Mouse (Mus musculus): Measurements from ENCODE around the gene Nrk.

DNA sequence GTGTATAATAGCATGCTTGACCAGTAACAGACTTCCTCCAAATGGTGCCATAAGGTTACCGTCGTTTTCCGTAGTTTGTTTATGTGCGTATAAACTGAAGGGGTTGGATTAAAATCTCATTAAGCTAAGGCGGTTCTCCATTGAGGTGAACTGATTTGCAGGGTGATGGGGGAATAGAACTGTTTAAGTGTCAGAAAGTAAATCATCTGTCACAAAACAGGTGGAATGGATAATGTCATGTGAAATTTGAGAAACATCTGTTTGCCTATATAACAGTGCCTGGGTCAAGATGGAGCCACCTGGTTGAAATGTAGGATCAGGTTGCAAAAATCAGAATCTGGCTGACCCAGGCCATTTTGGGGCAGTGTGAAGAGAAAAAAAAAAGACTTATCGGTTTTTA is 29.7 kb downstream of the Nrk start:
- TF ChIP-seq CTCF (IDR thresholded peaks at IDR 0.05; ENCODE audit: borderline replicate concordance, control insufficient read depth, extremely low read depth, insufficient read depth, low read length, poor library complexity): no peak
- TF ChIP-seq POLR2A (IDR thresholded peaks at IDR 0.05; ENCODE audit: control insufficient read depth, extremely low read depth, insufficient read depth, low read length, poor library complexity): no peak

Data from thymus, adult 2 months (tissue).